8 mouse cellular contexts compared by ENCODE assay signal in the genomic region with DNA sequence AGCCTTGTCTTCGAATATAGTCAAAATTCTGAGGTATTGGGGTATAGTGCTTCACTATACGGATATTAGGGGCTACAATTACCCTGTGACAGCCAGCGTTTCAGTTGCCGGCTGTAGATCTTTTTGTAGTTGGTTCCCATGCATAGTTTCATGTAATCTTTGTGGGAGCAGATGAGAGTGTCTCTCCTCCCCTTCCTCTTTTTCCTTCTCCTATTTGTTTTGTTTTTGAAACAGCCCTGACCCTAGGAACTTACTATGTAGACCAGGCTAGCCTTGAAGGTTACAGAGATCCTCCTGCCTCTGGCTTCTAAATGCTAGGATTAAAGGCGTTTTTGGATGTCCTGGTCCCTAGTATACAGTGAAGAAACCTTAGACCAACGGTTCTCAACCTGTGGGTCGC. TPM values are rescaled to one million over a fixed set of nuclear protein-coding genes. Genes with fewer than 3 reads are reported as not detected.
A peak's percentile ranks its signal among the peaks of the same experiment; 100 is the strongest.
DNase-seq lines count a peak whose midpoint lies in the region; ATAC-seq and TF ChIP-seq lines count a peak whose summit lies in the region.

No protein-coding gene starts in this region.

- H3K4me2 ChIP-seq in forebrain, postnatal 0 days (ENCODE audit: low read depth) = no peak overlapping the region; the same call in 1 of the 2 replicates
- peak overlapping the region; percentile 75; the same call in 1 of the 2 replicates for H3K4me2 ChIP-seq in neural tube, embryonic 12.5 days (replicated peaks)

- whole genome bisulfite sequencing in forebrain, embryonic 10.5 days = 84% methylated on average over 7 of the region's 7 CpGs
- 89% methylated on average over 7 of the region's 7 CpGs for WGBS in forebrain, postnatal 0 days
- 86% methylated on average over 7 of the region's 7 CpGs for WGBS in neural tube, embryonic 12.5 days

- H3K9me3 ChIP-seq in forebrain, embryonic 10.5 days = no peaks in the 10 kb centered on the region
- no peaks in the 10 kb centered on the region for H3K9me3 ChIP-seq in forebrain, postnatal 0 days (ENCODE audit: low read length)
- H3K9me3 ChIP-seq in neural tube, embryonic 12.5 days = no peaks in the 10 kb centered on the region

- no peak for TF ChIP-seq CTCF in forebrain, postnatal 0 days (IDR thresholded peaks at IDR 0.05; ENCODE audit: low read depth)
- TF ChIP-seq CTCF in left cerebral cortex, adult 2 months (IDR thresholded peaks at IDR 0.05) = no peak

- H3K4me1 ChIP-seq in forebrain, embryonic 10.5 days = peaks cover 14% of the 10 kb centered on the region
- peaks cover 9% of the 10 kb centered on the region for H3K4me1 ChIP-seq in forebrain, postnatal 0 days (ENCODE audit: insufficient read depth)
- peaks cover 8% of the 10 kb centered on the region for H3K4me1 ChIP-seq in neural tube, embryonic 12.5 days

- H3K4me3 ChIP-seq in forebrain, embryonic 10.5 days = peak overlapping the region; percentile 82; the same call in 1 of the 2 replicates
- no peak overlapping the region for H3K4me3 ChIP-seq in forebrain, postnatal 0 days (ENCODE audit: low read depth, low read length)
- H3K4me3 ChIP-seq in neural tube, embryonic 12.5 days = no peak overlapping the region
- no peak overlapping the region for H3K4me3 ChIP-seq in left cerebral cortex, adult 2 months

- no peak overlapping the region for H3K9ac ChIP-seq in forebrain, postnatal 0 days
- no peak overlapping the region for H3K9ac ChIP-seq in neural tube, embryonic 12.5 days

- intact Hi-C loops in left cerebral cortex, postnatal 14 days (cut with DNase I) = no loop called here
- intact Hi-C loops in left cerebral cortex, adult 2 months (cut with DNase I) = no loop called here

- H3K27ac ChIP-seq in forebrain, embryonic 10.5 days = no peak overlapping the region
- H3K27ac ChIP-seq in forebrain, postnatal 0 days (ENCODE audit: low read depth, low read length) = no peak overlapping the region
- H3K27ac ChIP-seq in neural tube, embryonic 12.5 days = no peak overlapping the region
- no peak overlapping the region for H3K27ac ChIP-seq in left cerebral cortex, adult 2 months

- DNase-seq in forebrain, embryonic 10.5 days (ENCODE audit: extremely low spot score, low spot score) = no peak
- DNase-seq in forebrain, postnatal 0 days = no peak
- DNase-seq in neural tube, embryonic 10.5 days (ENCODE audit: extremely low spot score, low spot score) = no peak
- DNase-seq in left cerebral cortex, postnatal 14 days (ENCODE audit: low spot score in 2 of 2) = no peak
- DNase-seq in left cerebral cortex, adult 2 months (ENCODE audit: extremely low spot score in 1 of 2, low spot score in 2 of 2) = no peak

- peaks cover 30% of the 10 kb centered on the region for H3K36me3 ChIP-seq in forebrain, embryonic 10.5 days (replicated peaks)
- peaks cover 11% of the 10 kb centered on the region for H3K36me3 ChIP-seq in forebrain, postnatal 0 days (ENCODE audit: insufficient read depth)
- peaks cover 22% of the 10 kb centered on the region for H3K36me3 ChIP-seq in neural tube, embryonic 12.5 days

- no peak for ATAC-seq in forebrain, postnatal 0 days
- no peak for ATAC-seq in neural tube, embryonic 12.5 days (ENCODE audit: low FRiP score, low read depth)
- peak; percentile 17 for ATAC-seq in megakaryocyte progenitor cell, adult 5-6 weeks (replicated peaks; ENCODE audit: poor library complexity)
- ATAC-seq in erythroblast, adult 5-6 weeks (replicated peaks; ENCODE audit: low FRiP score, poor library complexity, severe bottlenecking) = no peak

- no peaks in the 10 kb centered on the region for H3K27me3 ChIP-seq in forebrain, embryonic 10.5 days (ENCODE audit: poor library complexity, severe bottlenecking)
- no peaks in the 10 kb centered on the region for H3K27me3 ChIP-seq in forebrain, postnatal 0 days (ENCODE audit: insufficient read depth, low read length)
- no peaks in the 10 kb centered on the region for H3K27me3 ChIP-seq in neural tube, embryonic 12.5 days (replicated peaks)

RNA-seq across cellular contexts. Expression of gene Znhit6, which starts 0.7 kb away (rescaled TPM):
- 49.9 and 56.8 TPM in 2 replicates for polyA plus RNA-seq in forebrain, embryonic 10.5 days (2016; fragmentation: Nextera tagmentation; extraction: Ambion mirVana)
- 7.5 and 15.8 TPM in 2 replicates for total RNA-seq in forebrain, postnatal 0 days (2014; rRNA removed)
- polyA plus RNA-seq in forebrain, postnatal 0 days (2015; fragmentation: Nextera tagmentation; extraction: Ambion mirVana) = 30.7 and 32.6 TPM in 2 replicates
- 38.4 and 40.4 TPM in 2 replicates for polyA plus RNA-seq in neural tube, embryonic 12.5 days (2016; fragmentation: Nextera tagmentation; extraction: Ambion mirVana)
- total RNA-seq in megakaryocyte progenitor cell, adult 5-6 weeks (2015) = 51.8 and 56.9 TPM in 2 replicates
- 25.2 and 34.4 TPM in 2 replicates for total RNA-seq in megakaryocyte progenitor cell, adult 5-6 weeks (2017)
- total RNA-seq in erythroblast, adult 5-6 weeks (2015; ENCODE audit: low replicate concordance) = 8.2 and 17.7 TPM in 2 replicates
- 4.1 and 9.6 TPM in 2 replicates for total RNA-seq in erythroblast, adult 5-6 weeks (2017; ENCODE audit: low replicate concordance)
- total RNA-seq in left cerebral cortex, postnatal 14 days (2021) = 10 to 100 TPM; 16.4 to 17.7 TPM
- total RNA-seq in left cerebral cortex, adult 2 months (2021) = 10 to 100 TPM; 16.1 to 17.7 TPM
